Mouse (Mus musculus) midbrain, postnatal 0 days (tissue): ENCODE data around the gene Trim8. TPM values are rescaled to one million over a fixed set of nuclear protein-coding genes. Genes with fewer than 3 reads are reported as not detected.

ENCODE experiments used
- ATAC-seq: fragments of 200-750 bp; cut with Nextera tagmentation; 2 replicates; pipeline ENCODE4 v1.8.0; 2017; ENCODE audit warnings: moderate number of reproducible peaks, mild to moderate bottlenecking, moderate TSS enrichment, moderate library complexity; ENCODE audit not compliant: low FRiP score
- DNase-seq: peaks from one replicate; pipeline ENCODE4 v3.0.0-alpha.2; 2015; ENCODE audit warnings: low spot score
- H3K27ac ChIP-seq: fragments of 300-500 bp; sonication (generic); 2 replicates; pipeline ENCODE4 v1.5.1; 2014; ENCODE audit warnings: low read depth, mild to moderate bottlenecking, low read length, mixed read lengths
- H3K27me3 ChIP-seq: fragments of 300-500 bp; sonication (generic); 2 replicates; pipeline ENCODE4 v1.6.1; 2014; ENCODE audit warnings: low read length, control low read depth, mixed read lengths; ENCODE audit not compliant: insufficient read depth
- H3K36me3 ChIP-seq: fragments of 300-500 bp; sonication (generic); 2 replicates; pipeline ENCODE4 v1.6.1; 2014; ENCODE audit warnings: low read length, control low read depth, mixed read lengths; ENCODE audit not compliant: insufficient read depth
- H3K4me1 ChIP-seq: fragments of 300-500 bp; sonication (generic); 2 replicates; pipeline ENCODE4 v1.6.1; 2014; ENCODE audit warnings: mild to moderate bottlenecking, control low read depth, antibody characterized with exemption, low read length, mixed read lengths; ENCODE audit not compliant: insufficient read depth
- H3K4me2 ChIP-seq: fragments of 300-500 bp; sonication (generic); 2 replicates; pipeline ENCODE4 v1.6.1; 2014; ENCODE audit warnings: low read depth, mild to moderate bottlenecking, low read length, mixed read lengths; ENCODE audit not compliant: poor library complexity, severe bottlenecking
- H3K4me3 ChIP-seq: fragments of 300-500 bp; sonication (generic); 2 replicates; pipeline ENCODE4 v1.5.1; 2014; ENCODE audit warnings: low read depth, mild to moderate bottlenecking, low read length, moderate library complexity
- H3K9ac ChIP-seq: fragments of 300-500 bp; sonication (generic); replicated peaks from 2 replicates; pipeline ENCODE4 v1.6.1; 2014; ENCODE audit warnings: mild to moderate bottlenecking, low read length, moderate library complexity, mixed read lengths; ENCODE audit not compliant: poor library complexity, severe bottlenecking
- H3K9me3 ChIP-seq: fragments of 300-500 bp; sonication (generic); 2 replicates; pipeline ENCODE4 v1.6.1; 2016; ENCODE audit warnings: low read length, control low read depth
- CTCF ChIP-seq: IDR thresholded peaks from 2 replicates; pipeline ENCODE4 v1.5.1; 2016; ENCODE audit warnings: antibody characterized with exemption, mild to moderate bottlenecking
- WGBS: fragments of 180-500 bp; shearing (Covaris S2); extraction: QIAGEN DNeasy Blood & Tissue Kit; methylation state at CpG from one replicate; pipeline ENCODE4 v1.1.7; 2014; 5-methylcytosine and 5-hydroxymethylcytosine counted together
- polyA plus RNA-seq: library from polyadenylated mRNA; unstranded; fragments of >200 nt; fragmentation: Nextera tagmentation; extraction: Ambion mirVana; gene quantifications from 2 replicates; pipeline ENCODE4 v1.2.1, GENCODE M21; 2015
- total RNA-seq: library from RNA; depleted of rRNA; stranded (reverse); fragments of >200 nt; gene quantifications from 2 replicates; pipeline ENCODE4 v1.2.3, GENCODE M21; 2014

The Trim8 gene
- total and polyA plus RNA-seq, 2 experiments from 2014 or later, result 30.4 to 103 TPM

DNA sequence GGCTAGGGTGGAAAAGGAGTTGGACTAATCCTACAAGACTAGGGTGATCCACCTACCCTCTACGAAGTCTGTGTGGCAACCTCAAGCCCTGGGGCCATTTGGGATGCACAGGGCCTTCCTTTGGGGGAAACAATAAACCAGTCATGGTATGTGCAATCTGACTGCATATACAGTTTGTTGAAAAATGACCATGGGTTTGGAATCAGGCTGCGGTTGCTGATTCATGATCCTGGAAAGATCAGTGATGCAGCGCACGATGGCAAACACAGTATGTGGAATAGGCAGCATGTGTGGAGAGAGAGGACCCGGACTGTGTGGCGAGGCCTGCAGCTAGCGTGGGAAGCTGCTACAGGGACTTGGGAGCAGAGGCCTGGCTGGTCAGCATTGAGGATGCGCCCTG is 45.9 kb upstream of the Trim8 start:
- H3K27me3 ChIP-seq, result no peaks in the 10 kb centered on the region
- H3K4me3 ChIP-seq, result no peak overlapping the region
- no peak overlapping the region for H3K4me2 ChIP-seq
- 93% methylated on average over 8 of the region's 8 CpGs for WGBS
- H3K9ac ChIP-seq, result no peak overlapping the region
- peaks cover 22% of the 10 kb centered on the region for H3K36me3 ChIP-seq
- DNase-seq (no peak), ATAC-seq (no peak)
- no peaks in the 10 kb centered on the region for H3K9me3 ChIP-seq
- H3K4me1 ChIP-seq, result no peaks in the 10 kb centered on the region
- H3K27ac ChIP-seq, result no peak overlapping the region
- TF ChIP-seq CTCF, result no peak

- no peaks in the 10 kb centered on the region for H3K9me3 ChIP-seq
- WGBS, result 84% methylated on average over 5 of the region's 5 CpGs
- TF ChIP-seq CTCF, result no peak
- peaks cover 23% of the 10 kb centered on the region for H3K36me3 ChIP-seq
- no peak overlapping the region for H3K4me3 ChIP-seq
- no peak overlapping the region for H3K27ac ChIP-seq
- ATAC-seq (no peak), DNase-seq (no peak)
- H3K4me2 ChIP-seq, result no peak overlapping the region
- no peak overlapping the region for H3K9ac ChIP-seq
- no peaks in the 10 kb centered on the region for H3K4me1 ChIP-seq
- H3K27me3 ChIP-seq, result no peaks in the 10 kb centered on the region
Measured at GRCm38 (mm10) chr19:46456018-46456735, 45.3 kb upstream of the Trim8 start.

- Histone ChIP-seq H3K27ac (no peak overlapping the region), H3K9me3 (no peaks in the 10 kb centered on the region), H3K4me2 (no peak overlapping the region), H3K36me3 (peaks cover 26% of the 10 kb centered on the region), H3K4me3 (no peak overlapping the region), H3K27me3 (no peaks in the 10 kb centered on the region), H3K4me1 (no peaks in the 10 kb centered on the region), H3K9ac (no peak overlapping the region)
- 84% methylated on average over 5 of the region's 5 CpGs for WGBS
- DNase-seq, result no peak
- no peak for ATAC-seq
- no peak for TF ChIP-seq CTCF
Measured at GRCm38 (mm10) chr19:46457798-46458197, 43.7 kb upstream of the Trim8 start.

DNA sequence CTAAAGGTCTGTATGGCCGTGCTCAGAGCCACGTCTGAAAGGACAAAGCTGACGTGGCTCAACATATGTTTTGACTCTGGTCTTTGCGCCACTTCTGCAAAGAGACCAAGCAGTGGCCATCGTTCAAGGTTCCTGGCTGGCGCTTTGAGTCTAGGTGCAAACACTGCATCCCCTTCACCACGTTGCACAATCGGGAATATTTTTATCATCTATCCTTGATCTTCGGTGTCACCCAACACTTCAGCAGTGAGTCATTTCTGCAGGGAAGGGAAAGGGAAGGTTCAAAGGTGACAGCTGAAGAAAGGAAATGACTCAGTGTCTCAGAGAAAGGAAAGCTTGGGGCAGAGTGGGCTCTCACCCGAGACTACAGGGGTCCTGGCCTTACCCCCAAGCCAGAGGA is 42.2 kb upstream of the Trim8 start:
- H3K27me3 ChIP-seq, result no peaks in the 10 kb centered on the region
- WGBS, result 82% methylated on average over 10 of the region's 10 CpGs
- ATAC-seq (no peak), DNase-seq (no peak)
- no peak overlapping the region for H3K4me3 ChIP-seq
- TF ChIP-seq CTCF, result no peak
- H3K9ac ChIP-seq, result no peak overlapping the region
- no peaks in the 10 kb centered on the region for H3K4me1 ChIP-seq
- H3K36me3 ChIP-seq, result peaks cover 21% of the 10 kb centered on the region
- no peak overlapping the region for H3K27ac ChIP-seq
- no peak overlapping the region for H3K4me2 ChIP-seq
- H3K9me3 ChIP-seq, result no peaks in the 10 kb centered on the region

DNA sequence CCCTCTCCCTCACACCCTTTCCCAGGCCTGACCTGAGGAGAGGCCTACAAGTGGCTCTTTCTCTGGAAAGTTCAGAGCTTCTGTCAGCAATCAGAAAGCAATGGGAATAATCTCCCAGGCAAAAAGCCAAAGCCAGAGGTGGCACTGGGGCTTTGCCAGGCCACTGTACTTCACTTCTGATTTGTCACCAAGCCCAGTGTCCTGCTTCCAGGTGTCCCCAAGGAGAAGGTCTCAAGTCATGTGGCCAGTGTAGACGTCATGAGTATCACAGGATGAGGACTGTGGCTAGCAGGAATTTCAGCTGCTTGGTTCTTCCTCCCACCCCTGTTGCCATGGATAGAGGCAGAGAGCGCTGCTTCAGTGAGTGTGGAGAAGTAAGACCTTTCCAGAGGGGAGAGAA is 41.6 kb upstream of the Trim8 start:
- TF ChIP-seq CTCF, result no peak

GRCm38 (mm10) chr19:46462574-46462973 is 38.9 kb upstream of the Trim8 start:
- DNase-seq (no peak), ATAC-seq (no peak)
- no peaks in the 10 kb centered on the region for H3K4me1 ChIP-seq
- TF ChIP-seq CTCF, result no peak
- peaks cover 14% of the 10 kb centered on the region for H3K36me3 ChIP-seq
- H3K4me3 ChIP-seq, result no peak overlapping the region
- H3K9ac ChIP-seq, result no peak overlapping the region
- no peaks in the 10 kb centered on the region for H3K9me3 ChIP-seq
- H3K27ac ChIP-seq, result no peak overlapping the region
- WGBS, result 88% methylated on average over 3 of the region's 3 CpGs
- H3K4me2 ChIP-seq, result no peak overlapping the region
- H3K27me3 ChIP-seq, result no peaks in the 10 kb centered on the region

More for the DNA sequence above, 41.6 kb upstream of the Trim8 start:
- no peak overlapping the region for H3K4me2 ChIP-seq
- no peaks in the 10 kb centered on the region for H3K9me3 ChIP-seq
- DNase-seq (no peak), ATAC-seq (no peak)
- H3K27me3 ChIP-seq, result no peaks in the 10 kb centered on the region
- no peaks in the 10 kb centered on the region for H3K4me1 ChIP-seq
- 86% methylated on average over 2 of the region's 2 CpGs for WGBS
- H3K9ac ChIP-seq, result no peak overlapping the region
- H3K27ac ChIP-seq, result no peak overlapping the region
- H3K4me3 ChIP-seq, result no peak overlapping the region
- H3K36me3 ChIP-seq, result peaks cover 16% of the 10 kb centered on the region
